8 mouse cellular contexts compared by ENCODE assay signal in genomic region chr17:80391423-80392403, GRCm38 (mm10). TPM values are rescaled to one million over a fixed set of nuclear protein-coding genes. Genes with fewer than 3 reads are reported as not detected.
A peak's percentile ranks its signal among the peaks of the same experiment; 100 is the strongest.
DNase-seq lines count a peak whose midpoint lies in the region; ATAC-seq and TF ChIP-seq lines count a peak whose summit lies in the region.

No protein-coding gene starts in this region.

- 10% methylated on average over 17 of the region's 17 CpGs for WGBS in heart, embryonic 15.5 days
- WGBS in kidney, postnatal 0 days: 9% methylated on average over 17 of the region's 17 CpGs
- 9% methylated on average over 17 of the region's 17 CpGs for WGBS in lung, embryonic 14.5 days
- whole genome bisulfite sequencing in neural tube, embryonic 13.5 days: 11% methylated on average over 17 of the region's 17 CpGs
- 13% methylated on average over 17 of the region's 17 CpGs for WGBS in thymus, adult 2 months

- TF ChIP-seq POLR2A in thymus, adult 2 months (IDR thresholded peaks at IDR 0.05; ENCODE audit: control insufficient read depth, extremely low read depth, insufficient read depth, low read length, poor library complexity): no peak

- peak; percentile 73 to 75 for DNase-seq in B cell, adult 2 months
- peak; percentile 72 for DNase-seq in adrenal gland, adult 2 months
- DNase-seq in kidney, postnatal 0 days (ENCODE audit: low spot score): peak; percentile 88
- DNase-seq in lung, embryonic 14.5 days: peak; percentile 84
- peak; percentile 70 for DNase-seq in thymus, adult 2 months

- H3K27me3 ChIP-seq in erythroblast, embryonic 14.5 days (ENCODE audit: control insufficient read depth): no peaks in the 10 kb centered on the region
- H3K27me3 ChIP-seq in heart, embryonic 15.5 days: no peaks in the 10 kb centered on the region
- H3K27me3 ChIP-seq in kidney, postnatal 0 days (ENCODE audit: insufficient read depth, low read length): no peaks in the 10 kb centered on the region
- no peaks in the 10 kb centered on the region for H3K27me3 ChIP-seq in lung, embryonic 14.5 days (ENCODE audit: insufficient read depth, low read length)
- H3K27me3 ChIP-seq in neural tube, embryonic 13.5 days: no peaks in the 10 kb centered on the region
- H3K27me3 ChIP-seq in thymus, adult 2 months (ENCODE audit: control insufficient read depth, insufficient read depth, low read length): no peaks in the 10 kb centered on the region

- peak; percentile 81 for ATAC-seq in heart, embryonic 15.5 days (replicated peaks; ENCODE audit: insufficient number of reproducible peaks, insufficient read depth, low FRiP score, low read depth)
- ATAC-seq in kidney, postnatal 0 days (replicated peaks; ENCODE audit: low FRiP score, low read depth): peak; percentile 94
- peak; percentile 96 for ATAC-seq in lung, embryonic 14.5 days (ENCODE audit: insufficient read depth)
- peak; percentile 78 for ATAC-seq in neural tube, embryonic 13.5 days (ENCODE audit: low read depth)

- no peaks in the 10 kb centered on the region for H3K9me3 ChIP-seq in erythroblast, embryonic 14.5 days (ENCODE audit: control insufficient read depth, low read length)
- no peaks in the 10 kb centered on the region for H3K9me3 ChIP-seq in heart, embryonic 15.5 days (replicated peaks)
- H3K9me3 ChIP-seq in kidney, postnatal 0 days (replicated peaks; ENCODE audit: low read length): no peaks in the 10 kb centered on the region
- no peaks in the 10 kb centered on the region for H3K9me3 ChIP-seq in lung, embryonic 14.5 days (ENCODE audit: low read depth, low read length)
- no peaks in the 10 kb centered on the region for H3K9me3 ChIP-seq in neural tube, embryonic 13.5 days

- H3K9ac ChIP-seq in heart, embryonic 15.5 days: peak overlapping the region; percentile 26
- no peak overlapping the region for H3K9ac ChIP-seq in kidney, postnatal 0 days (ENCODE audit: low read depth, low read length)
- peak overlapping the region; percentile 22 for H3K9ac ChIP-seq in lung, embryonic 14.5 days
- peak overlapping the region; percentile 66 for H3K9ac ChIP-seq in neural tube, embryonic 13.5 days

- peaks cover 7% of the 10 kb centered on the region for H3K4me1 ChIP-seq in erythroblast, embryonic 14.5 days (ENCODE audit: control insufficient read depth)
- no peaks in the 10 kb centered on the region for H3K4me1 ChIP-seq in heart, embryonic 15.5 days (replicated peaks)
- H3K4me1 ChIP-seq in kidney, postnatal 0 days (replicated peaks; ENCODE audit: insufficient read depth, low read length): no peaks in the 10 kb centered on the region
- no peaks in the 10 kb centered on the region for H3K4me1 ChIP-seq in lung, embryonic 14.5 days (ENCODE audit: insufficient read depth)
- H3K4me1 ChIP-seq in neural tube, embryonic 13.5 days (replicated peaks): peaks cover 16% of the 10 kb centered on the region; the same call in 1 of the 2 replicates
- peaks cover 3% of the 10 kb centered on the region; the same call in 1 of the 2 replicates for H3K4me1 ChIP-seq in thymus, adult 2 months (replicated peaks; ENCODE audit: control insufficient read depth, insufficient read depth, low read length)

- peak overlapping the region; percentile 72 for H3K4me2 ChIP-seq in heart, embryonic 15.5 days
- peak overlapping the region; percentile 62 for H3K4me2 ChIP-seq in kidney, postnatal 0 days (ENCODE audit: low read length)
- peak overlapping the region; percentile 62 for H3K4me2 ChIP-seq in lung, embryonic 14.5 days
- H3K4me2 ChIP-seq in neural tube, embryonic 13.5 days: peak overlapping the region; percentile 67

- no peak overlapping the region for H3K27ac ChIP-seq in heart, embryonic 15.5 days
- no peak overlapping the region for H3K27ac ChIP-seq in kidney, postnatal 0 days
- H3K27ac ChIP-seq in lung, embryonic 14.5 days (ENCODE audit: low read depth): no peak overlapping the region
- H3K27ac ChIP-seq in neural tube, embryonic 13.5 days (replicated peaks): no peak overlapping the region
- H3K27ac ChIP-seq in thymus, adult 2 months (ENCODE audit: control insufficient read depth, insufficient read depth, low read length): no peak overlapping the region

- H3K36me3 ChIP-seq in erythroblast, embryonic 14.5 days (ENCODE audit: control insufficient read depth): no peaks in the 10 kb centered on the region
- no peaks in the 10 kb centered on the region; the same call in 1 of the 2 replicates for H3K36me3 ChIP-seq in heart, embryonic 15.5 days
- H3K36me3 ChIP-seq in kidney, postnatal 0 days (ENCODE audit: insufficient read depth, low read length): no peaks in the 10 kb centered on the region
- H3K36me3 ChIP-seq in lung, embryonic 14.5 days (ENCODE audit: insufficient read depth): 0 out of 2 replicates have a peak, but pooled peaks cover 3% of the 10 kb centered on the region
- 0 out of 2 replicates have a peak, but pooled peaks cover 4% of the 10 kb centered on the region for H3K36me3 ChIP-seq in neural tube, embryonic 13.5 days
- no peaks in the 10 kb centered on the region for H3K36me3 ChIP-seq in thymus, adult 2 months (ENCODE audit: control insufficient read depth, insufficient read depth, low read length)

- peak; percentile 58; the same call in 1 of the 2 replicates for TF ChIP-seq CTCF in kidney, postnatal 0 days (IDR thresholded peaks at IDR 0.05; ENCODE audit: low read depth)
- peak; percentile 55 for TF ChIP-seq CTCF in lung, embryonic 14.5 days (IDR thresholded peaks at IDR 0.05; ENCODE audit: low read depth)
- TF ChIP-seq CTCF in thymus, adult 2 months (IDR thresholded peaks at IDR 0.05; ENCODE audit: borderline replicate concordance, control insufficient read depth, extremely low read depth, insufficient read depth, low read length, poor library complexity): peak; percentile 71

- peak overlapping the region; percentile 43 for H3K4me3 ChIP-seq in erythroblast, embryonic 14.5 days (replicated peaks)
- H3K4me3 ChIP-seq in heart, embryonic 15.5 days: peak overlapping the region; percentile 52
- peak overlapping the region; percentile 31 for H3K4me3 ChIP-seq in kidney, postnatal 0 days (replicated peaks; ENCODE audit: low read depth, low read length)
- peak overlapping the region; percentile 33 for H3K4me3 ChIP-seq in lung, embryonic 14.5 days (ENCODE audit: low read depth, low read length)
- peak overlapping the region; percentile 44 for H3K4me3 ChIP-seq in neural tube, embryonic 13.5 days
- 0 out of 2 replicates have a peak overlapping the region, but pooled peaks have one; percentile 4 for H3K4me3 ChIP-seq in thymus, adult 2 months (ENCODE audit: control insufficient read depth, insufficient read depth, low read length)

RNA-seq across cellular contexts. Expression of gene Gm10190, which starts 18.4 kb away (rescaled TPM):
- total RNA-seq in adrenal gland, adult 2 months (2021): not detected
- polyA plus RNA-seq in adrenal gland, adult 2 months (2012; rRNA removed): not detected in 2 replicates
- not detected in 2 replicates for polyA plus RNA-seq in erythroblast, embryonic 14.5 days (2012)
- polyA plus RNA-seq in heart, embryonic 15.5 days (2015; fragmentation: Nextera tagmentation; extraction: Ambion mirVana): 0.96 and 1.3 TPM in 2 replicates
- 2.6 and 2.8 TPM in 2 replicates for polyA plus RNA-seq in kidney, postnatal 0 days (2015; fragmentation: Nextera tagmentation; extraction: Ambion mirVana)
- 2.1 and 2.4 TPM in 2 replicates for polyA plus RNA-seq in lung, embryonic 14.5 days (2014; fragmentation: Nextera tagmentation; extraction: Ambion mirVana)
- 1.2 and 2.0 TPM in 2 replicates for polyA plus RNA-seq in neural tube, embryonic 13.5 days (2015; fragmentation: Nextera tagmentation; extraction: Ambion mirVana)
- polyA plus RNA-seq in thymus, adult 2 months (2012; rRNA removed): 1.2 TPM in 1 of 2 replicates, not detected in the other
